Mouse (Mus musculus): Measurements from ENCODE around the gene Itprid1. TPM values are rescaled to one million over a fixed set of nuclear protein-coding genes. Genes with fewer than 3 reads are reported as not detected.
A peak's percentile ranks its signal among the peaks of the same experiment; 100 is the strongest.

The Itprid1 gene
- 0.17 and 0.21 TPM in 2 replicates for polyA plus RNA-seq (2014; fragmentation: Nextera tagmentation; extraction: Ambion mirVana)

GRCm38 (mm10) chr6:55836650-55837320, at the start of gene Itprid1:
Gene Itprid1, plus strand, starts transcription at chr6:55836895.
- WGBS = 91% methylated on average over 8 of the region's 8 CpGs
- no peak within 1 kb of the TSS for H3K9ac ChIP-seq (replicated peaks; ENCODE audit: low read depth, low read length)
- no peaks in the 10 kb centered on the region for H3K9me3 ChIP-seq (ENCODE audit: control insufficient read depth, low read length)
- no peak for ATAC-seq (ENCODE audit: low read depth)
- no peak within 1 kb of the TSS for H3K27ac ChIP-seq (ENCODE audit: low read depth, low read length)
- H3K4me3 ChIP-seq (ENCODE audit: low read depth, low read length) = no peak within 1 kb of the TSS
- no peaks in the 10 kb centered on the region for H3K27me3 ChIP-seq (ENCODE audit: control insufficient read depth, insufficient read depth, low read length)
- H3K4me1 ChIP-seq (ENCODE audit: control insufficient read depth, insufficient read depth, low read length) = no peaks in the 10 kb centered on the region
- H3K4me2 ChIP-seq (ENCODE audit: low read depth, low read length) = no peak within 1 kb of the TSS
- H3K36me3 ChIP-seq (ENCODE audit: control insufficient read depth, insufficient read depth, low read length) = no peaks in the 10 kb centered on the region

DNA sequence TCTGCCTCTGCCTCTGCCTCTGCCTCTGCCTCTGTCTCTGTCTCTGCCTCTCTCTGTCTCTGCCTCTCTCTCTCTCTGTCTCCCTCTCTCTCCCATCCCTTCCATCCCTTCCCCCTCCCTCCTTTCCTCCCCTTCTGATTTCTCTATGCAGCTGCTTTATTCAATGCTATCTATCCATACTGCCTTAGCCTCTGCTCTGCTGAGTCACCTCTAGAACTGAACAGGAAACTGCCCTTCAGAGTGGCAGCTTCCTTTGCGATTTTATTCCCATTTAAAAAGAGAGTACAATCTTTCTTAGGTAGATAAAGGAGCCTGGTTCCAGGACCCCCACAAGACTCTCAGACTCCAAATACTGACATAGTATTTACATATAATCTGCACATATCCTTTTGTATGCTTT, 47.1 kb upstream of the Itprid1 start:
- H3K4me1 ChIP-seq (ENCODE audit: control insufficient read depth, insufficient read depth, low read length) = peaks cover 11% of the 10 kb centered on the region
- H3K36me3 ChIP-seq (ENCODE audit: control insufficient read depth, insufficient read depth, low read length) = no peaks in the 10 kb centered on the region
- H3K27me3 ChIP-seq (ENCODE audit: control insufficient read depth, insufficient read depth, low read length) = no peaks in the 10 kb centered on the region
- H3K9me3 ChIP-seq (ENCODE audit: control insufficient read depth, low read length) = no peaks in the 10 kb centered on the region
- ATAC-seq (ENCODE audit: low read depth) = no peak
- 76% methylated on average over 1 of the region's 1 CpGs for WGBS
- no peak overlapping the region for H3K4me2 ChIP-seq (ENCODE audit: low read depth, low read length)
- no peak overlapping the region for H3K9ac ChIP-seq (replicated peaks; ENCODE audit: low read depth, low read length)
- no peak overlapping the region for H3K4me3 ChIP-seq (ENCODE audit: low read depth, low read length)
- H3K27ac ChIP-seq (ENCODE audit: low read depth, low read length) = no peak overlapping the region

DNA sequence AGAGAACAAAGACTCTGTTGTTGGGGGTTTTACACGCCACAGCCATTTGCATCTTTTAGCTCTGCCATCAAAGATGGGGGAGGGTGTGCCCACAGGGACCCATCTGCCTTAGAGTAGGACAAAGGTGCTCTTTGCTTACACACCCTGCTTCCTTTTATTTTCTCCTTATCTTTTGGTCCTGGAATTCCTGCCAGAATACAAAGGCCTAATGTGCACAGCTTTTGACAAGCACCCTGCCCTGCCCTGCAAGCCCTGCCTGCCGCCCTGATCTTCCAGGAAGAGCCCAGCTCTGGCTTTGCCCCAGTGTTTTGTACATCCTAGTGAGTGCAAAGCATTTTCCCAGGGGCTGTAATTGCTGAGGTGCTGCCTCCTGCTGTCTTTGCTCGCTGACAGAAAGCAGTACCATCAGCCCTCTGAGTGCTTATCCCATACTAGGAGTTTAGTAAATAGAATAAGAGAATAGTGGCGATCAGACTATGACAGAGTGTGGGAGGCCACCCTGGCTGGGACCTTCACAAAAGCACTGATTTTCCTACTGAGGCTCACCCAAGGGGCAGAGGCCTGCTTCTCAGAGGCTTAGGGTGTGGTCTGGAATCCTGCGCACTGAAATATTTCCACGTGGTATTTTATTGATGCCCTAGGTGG, 44.7 kb upstream of the Itprid1 start:
- 4% methylated on average over 6 of the region's 6 CpGs for WGBS
- no peak overlapping the region for H3K4me2 ChIP-seq (ENCODE audit: low read depth, low read length)

GRCm38 (mm10) chr6:55792536-55792935, 44.2 kb upstream of the Itprid1 start:
- WGBS = 34% methylated on average over 8 of the region's 8 CpGs
- Histone ChIP-seq H3K4me3 (ENCODE audit: low read depth, low read length) (no peak overlapping the region), H3K27ac (ENCODE audit: low read depth, low read length) (peak overlapping the region; percentile 80), H3K27me3 (ENCODE audit: control insufficient read depth, insufficient read depth, low read length) (no peaks in the 10 kb centered on the region), H3K36me3 (ENCODE audit: control insufficient read depth, insufficient read depth, low read length) (no peaks in the 10 kb centered on the region), H3K4me1 (ENCODE audit: control insufficient read depth, insufficient read depth, low read length) (peaks cover 11% of the 10 kb centered on the region), H3K4me2 (ENCODE audit: low read depth, low read length) (no peak overlapping the region), H3K9ac (replicated peaks; ENCODE audit: low read depth, low read length) (no peak overlapping the region), H3K9me3 (ENCODE audit: control insufficient read depth, low read length) (no peaks in the 10 kb centered on the region)
- ATAC-seq (ENCODE audit: low read depth) = peak; percentile 66

More for the DNA sequence above, 44.7 kb upstream of the Itprid1 start:
- Histone ChIP-seq H3K9ac (replicated peaks; ENCODE audit: low read depth, low read length) (0 out of 2 replicates have a peak overlapping the region, but pooled peaks have one; percentile 8), H3K9me3 (ENCODE audit: control insufficient read depth, low read length) (no peaks in the 10 kb centered on the region), H3K27ac (ENCODE audit: low read depth, low read length) (peak overlapping the region; percentile 80), H3K36me3 (ENCODE audit: control insufficient read depth, insufficient read depth, low read length) (no peaks in the 10 kb centered on the region), H3K27me3 (ENCODE audit: control insufficient read depth, insufficient read depth, low read length) (no peaks in the 10 kb centered on the region), H3K4me1 (ENCODE audit: control insufficient read depth, insufficient read depth, low read length) (peaks cover 11% of the 10 kb centered on the region), H3K4me3 (ENCODE audit: low read depth, low read length) (no peak overlapping the region)
- ATAC-seq (ENCODE audit: low read depth) = peak; percentile 76

GRCm38 (mm10) chr6:55802686-55803085, 34.0 kb upstream of the Itprid1 start:
- Histone ChIP-seq H3K27ac (ENCODE audit: low read depth, low read length) (no peak overlapping the region), H3K4me1 (ENCODE audit: control insufficient read depth, insufficient read depth, low read length) (peaks cover 5% of the 10 kb centered on the region; the same call in 1 of the 2 replicates), H3K9ac (replicated peaks; ENCODE audit: low read depth, low read length) (no peak overlapping the region), H3K36me3 (ENCODE audit: control insufficient read depth, insufficient read depth, low read length) (no peaks in the 10 kb centered on the region), H3K4me3 (ENCODE audit: low read depth, low read length) (no peak overlapping the region), H3K4me2 (ENCODE audit: low read depth, low read length) (no peak overlapping the region), H3K27me3 (ENCODE audit: control insufficient read depth, insufficient read depth, low read length) (no peaks in the 10 kb centered on the region), H3K9me3 (ENCODE audit: control insufficient read depth, low read length) (no peaks in the 10 kb centered on the region)
- ATAC-seq (ENCODE audit: low read depth) = no peak
- 76% methylated on average over 1 of the region's 1 CpGs for WGBS

GRCm38 (mm10) chr6:55803357-55803756, 33.3 kb upstream of the Itprid1 start:
- H3K4me1 ChIP-seq (ENCODE audit: control insufficient read depth, insufficient read depth, low read length) = peaks cover 5% of the 10 kb centered on the region; the same call in 1 of the 2 replicates
- no peaks in the 10 kb centered on the region for H3K9me3 ChIP-seq (ENCODE audit: control insufficient read depth, low read length)
- no peak overlapping the region for H3K27ac ChIP-seq (ENCODE audit: low read depth, low read length)
- H3K36me3 ChIP-seq (ENCODE audit: control insufficient read depth, insufficient read depth, low read length) = no peaks in the 10 kb centered on the region
- 78% methylated on average over 7 of the region's 7 CpGs for WGBS
- no peak for ATAC-seq (ENCODE audit: low read depth)
- no peak overlapping the region for H3K4me3 ChIP-seq (ENCODE audit: low read depth, low read length)
- no peak overlapping the region for H3K9ac ChIP-seq (replicated peaks; ENCODE audit: low read depth, low read length)
- no peak overlapping the region for H3K4me2 ChIP-seq (ENCODE audit: low read depth, low read length)
- H3K27me3 ChIP-seq (ENCODE audit: control insufficient read depth, insufficient read depth, low read length) = no peaks in the 10 kb centered on the region

DNA sequence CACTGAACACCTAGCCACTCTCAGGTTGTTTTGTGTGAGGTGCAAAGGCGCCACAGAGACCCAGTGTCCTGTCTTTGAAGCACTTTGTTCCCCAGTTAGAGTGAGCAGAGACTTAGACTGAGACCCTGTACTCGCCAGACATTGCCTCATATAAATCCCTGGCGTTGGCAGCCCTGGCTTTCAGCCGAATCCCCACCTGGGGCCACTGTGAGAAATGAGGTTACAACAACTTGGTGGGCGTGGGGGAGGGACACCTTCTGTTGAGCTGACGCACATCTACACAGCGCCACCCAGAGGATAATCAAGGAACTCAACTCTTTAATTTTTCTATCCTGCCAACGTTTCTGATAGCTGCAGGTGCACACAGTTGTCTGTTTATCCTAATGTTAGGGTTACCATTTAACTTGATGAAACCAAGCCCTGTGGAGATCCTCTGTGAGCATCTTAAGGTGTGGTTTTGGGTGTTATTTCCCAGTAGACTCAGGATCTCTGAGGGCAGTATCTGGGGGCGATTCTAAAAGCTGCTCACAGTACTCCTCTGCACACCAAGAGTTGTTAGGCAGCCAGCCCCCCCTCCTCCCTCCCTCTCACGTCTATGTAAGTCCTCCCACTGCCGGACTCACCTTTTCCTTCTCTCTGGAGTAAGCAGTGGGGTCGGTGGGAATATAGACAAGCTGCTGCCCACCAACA, 32.6 kb upstream of the Itprid1 start:
- H3K36me3 ChIP-seq (ENCODE audit: control insufficient read depth, insufficient read depth, low read length) = no peaks in the 10 kb centered on the region
- H3K4me2 ChIP-seq (ENCODE audit: low read depth, low read length) = no peak overlapping the region
- no peaks in the 10 kb centered on the region for H3K9me3 ChIP-seq (ENCODE audit: control insufficient read depth, low read length)
- no peak overlapping the region for H3K4me3 ChIP-seq (ENCODE audit: low read depth, low read length)
- ATAC-seq (ENCODE audit: low read depth) = peak; percentile 82
- H3K27me3 ChIP-seq (ENCODE audit: control insufficient read depth, insufficient read depth, low read length) = no peaks in the 10 kb centered on the region
- WGBS = 27% methylated on average over 12 of the region's 12 CpGs
- no peak overlapping the region for H3K27ac ChIP-seq (ENCODE audit: low read depth, low read length)
- H3K4me1 ChIP-seq (ENCODE audit: control insufficient read depth, insufficient read depth, low read length) = peaks cover 5% of the 10 kb centered on the region; the same call in 1 of the 2 replicates
- H3K9ac ChIP-seq (replicated peaks; ENCODE audit: low read depth, low read length) = no peak overlapping the region

DNA sequence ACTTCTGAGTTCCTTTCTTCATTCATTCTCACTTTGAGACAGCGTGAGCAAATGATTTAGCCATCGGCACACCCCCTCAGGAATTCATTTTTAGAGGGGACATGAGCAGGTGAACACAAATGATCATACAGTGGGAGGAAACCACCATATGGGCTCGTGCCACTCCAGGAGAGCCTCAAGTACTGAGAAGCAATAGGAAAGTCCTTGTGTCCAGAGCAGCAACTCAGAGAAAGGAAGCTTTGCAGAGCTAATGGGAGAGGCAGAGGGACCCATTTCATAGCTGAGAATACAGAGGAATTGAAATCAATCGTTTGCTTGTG, 32.1 kb upstream of the Itprid1 start:
- Histone ChIP-seq H3K9me3 (ENCODE audit: control insufficient read depth, low read length) (no peaks in the 10 kb centered on the region), H3K4me3 (ENCODE audit: low read depth, low read length) (no peak overlapping the region), H3K4me2 (ENCODE audit: low read depth, low read length) (no peak overlapping the region), H3K36me3 (ENCODE audit: control insufficient read depth, insufficient read depth, low read length) (no peaks in the 10 kb centered on the region), H3K4me1 (ENCODE audit: control insufficient read depth, insufficient read depth, low read length) (peaks cover 5% of the 10 kb centered on the region; the same call in 1 of the 2 replicates), H3K9ac (replicated peaks; ENCODE audit: low read depth, low read length) (no peak overlapping the region), H3K27me3 (ENCODE audit: control insufficient read depth, insufficient read depth, low read length) (no peaks in the 10 kb centered on the region), H3K27ac (ENCODE audit: low read depth, low read length) (no peak overlapping the region)
- no peak for ATAC-seq (ENCODE audit: low read depth)
- 91% methylated on average over 4 of the region's 4 CpGs for WGBS

All from neural tube, embryonic 14.5 days (tissue).